Mouse (Mus musculus) megakaryocyte progenitor cell, adult 5-6 weeks (primary cell): Measurements from ENCODE around the gene Fxr2. TPM values are rescaled to one million over a fixed set of nuclear protein-coding genes. Genes with fewer than 3 reads are reported as not detected.

Source experiments
- ATAC-seq: replicated peaks from 2 replicates; pipeline ENCODE4 v1.8.0; 2016; ENCODE audit warnings: mild to moderate bottlenecking, moderate TSS enrichment, inconsistent platforms; ENCODE audit not compliant: poor library complexity
- total RNA-seq, 2 experiments: library from RNA; stranded (forward) in 1 of 2; stranded (reverse) in 1 of 2; fragments of 157-497, 149-512 nt in 1 of 2; fragments of 200-1000 nt in 1 of 2; gene quantifications; 2 replicates each; pipeline versions ENCODE4 v1.2.3 to v1.2.4; 2015 to 2017

Gene Fxr2
- total RNA-seq (2015): 27.3 and 43.5 TPM in 2 replicates
- 35.5 and 41.5 TPM in 2 replicates for total RNA-seq (2017)

DNA sequence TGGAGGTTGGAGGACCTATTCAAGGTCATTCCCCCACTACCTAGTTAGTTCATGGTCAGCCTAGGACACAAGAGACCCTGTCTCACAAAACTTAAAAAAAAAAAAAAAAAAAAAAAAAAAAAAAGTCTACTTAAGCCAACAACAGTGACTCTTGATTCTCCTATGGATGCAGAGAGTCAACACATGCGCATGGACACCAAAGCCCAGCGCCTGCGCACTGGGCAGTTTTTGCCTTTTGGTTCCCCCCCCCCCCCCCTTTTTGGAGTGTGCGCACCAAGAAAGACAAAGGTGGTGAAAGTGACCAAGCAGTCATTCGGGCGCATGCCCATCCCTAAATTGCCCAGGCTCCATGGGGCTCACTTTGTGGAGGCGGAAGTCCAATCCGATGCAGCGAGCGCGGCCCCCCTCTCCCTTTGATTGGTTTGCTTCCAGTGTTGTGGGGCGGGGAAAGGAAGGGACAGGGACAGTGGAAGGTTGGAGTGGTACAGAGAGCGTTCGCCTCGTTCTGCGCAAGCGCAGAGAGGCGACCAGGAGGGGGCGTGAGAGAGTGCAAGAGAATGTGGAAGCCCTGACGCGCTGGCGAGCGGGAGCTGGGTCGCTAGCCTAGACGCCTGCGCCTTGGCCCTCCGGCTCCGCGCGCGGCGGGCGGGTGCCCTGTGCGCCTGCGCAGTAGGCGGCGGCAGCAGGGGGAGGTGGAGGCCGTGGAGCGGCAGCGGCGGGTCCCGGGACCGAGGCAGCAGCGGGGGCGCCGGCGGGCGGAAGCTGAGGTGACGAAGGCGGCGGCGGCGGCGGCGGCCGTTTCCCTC, at the start of gene Fxr2:
Fxr2 (plus strand) TSS at position 707 of the 806 bp plus-strand sequence.
- ATAC-seq: peak; percentile 95

DNA sequence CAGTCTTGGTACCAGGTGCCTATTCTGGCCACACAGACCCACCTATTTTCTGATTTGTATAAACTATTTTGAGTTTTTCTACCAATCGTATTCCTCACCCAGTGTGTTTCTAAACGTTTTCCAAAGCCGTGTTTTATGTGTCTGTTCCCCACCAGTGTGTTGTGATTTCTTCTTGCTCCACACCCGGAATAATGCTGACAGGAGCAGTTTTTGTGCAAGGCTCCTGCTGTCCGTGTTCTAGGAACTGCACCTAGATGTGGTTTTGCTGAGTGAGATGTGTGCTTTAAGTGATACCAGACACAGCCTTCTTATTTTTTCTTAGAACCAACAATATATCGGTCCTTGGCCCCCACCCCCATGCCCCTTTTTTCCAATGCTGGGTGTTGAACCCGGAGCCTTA, 48.8 kb upstream of the Fxr2 start:
- ATAC-seq: no peak

DNA sequence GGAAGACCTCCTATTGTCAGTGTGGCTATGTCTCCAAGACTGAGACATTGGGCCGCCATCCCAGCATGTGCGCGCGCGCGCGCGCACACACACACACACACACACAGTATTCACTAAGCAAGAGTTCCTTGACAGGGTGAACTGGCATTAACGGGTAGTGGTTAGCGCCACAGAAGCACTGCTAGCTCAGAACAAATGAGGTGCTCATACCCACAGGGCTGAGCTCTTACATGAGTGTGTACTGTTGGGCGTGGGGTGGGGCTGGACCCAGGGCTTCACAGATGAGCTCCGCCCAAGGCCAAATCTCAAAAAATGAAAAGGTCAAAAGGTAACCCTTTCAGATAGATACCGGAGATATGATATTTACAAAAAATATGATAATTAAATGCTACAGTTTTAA, 47.9 kb upstream of the Fxr2 start:
- ATAC-seq: no peak

DNA sequence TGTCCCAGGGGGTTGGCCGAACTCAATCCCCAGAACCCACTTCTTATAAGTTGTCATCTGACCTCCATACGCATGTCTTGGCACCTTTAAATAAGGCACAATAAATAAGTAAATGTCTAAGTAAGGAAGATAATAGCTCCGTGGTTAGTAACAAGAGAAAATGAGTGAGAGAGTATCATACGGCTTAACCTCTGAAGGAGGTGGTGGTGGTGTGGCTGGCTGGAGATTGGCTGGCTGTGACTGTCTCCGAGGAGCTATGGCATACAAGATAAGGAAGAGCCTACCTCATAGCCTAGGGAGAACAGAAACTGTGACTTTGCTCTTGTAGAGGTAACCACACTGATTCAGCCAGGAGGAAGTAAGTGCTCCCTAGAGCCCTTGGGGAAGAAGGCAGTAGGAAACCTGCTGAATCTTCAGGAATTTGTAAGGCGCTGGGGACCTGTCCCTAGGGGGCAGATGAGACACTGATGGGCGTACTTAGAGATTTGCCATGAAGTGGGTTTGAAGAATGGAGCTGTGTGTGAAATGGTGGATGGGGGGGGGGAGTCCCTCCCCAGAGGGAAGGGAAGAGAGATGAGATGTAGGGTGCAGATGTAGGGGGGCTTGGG, 47.0 kb upstream of the Fxr2 start:
- ATAC-seq: peak; percentile 83

DNA sequence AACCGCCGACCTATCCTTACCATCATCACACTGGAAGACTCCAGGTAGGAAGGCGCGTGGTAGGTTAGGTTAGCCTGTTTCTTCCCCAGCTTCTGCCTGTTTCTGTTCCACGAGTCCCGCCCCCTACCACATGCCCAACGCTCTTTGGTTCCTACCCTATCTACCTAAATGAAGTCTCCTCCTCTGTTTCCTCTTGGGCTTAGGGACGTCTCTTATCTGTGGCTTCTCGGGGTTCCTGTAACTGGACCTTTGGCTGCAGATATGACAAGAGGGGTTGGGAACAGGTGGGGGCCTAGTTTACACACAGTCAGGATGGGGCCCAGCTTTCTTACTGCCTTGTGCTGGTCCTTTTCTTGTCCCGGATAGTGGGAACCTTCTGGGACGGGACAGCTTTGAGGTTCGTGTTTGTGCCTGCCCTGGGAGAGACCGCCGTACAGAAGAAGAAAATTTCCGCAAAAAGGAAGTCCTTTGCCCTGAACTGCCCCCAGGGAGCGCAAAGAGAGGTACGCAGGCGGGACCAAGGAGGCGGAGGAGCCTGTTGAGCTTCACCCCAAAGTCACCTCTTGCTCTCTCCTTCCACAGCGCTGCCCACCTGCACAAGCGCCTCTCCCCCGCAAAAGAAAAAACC, 43.5 kb upstream of the Fxr2 start:
- ATAC-seq: peak; percentile 52

DNA sequence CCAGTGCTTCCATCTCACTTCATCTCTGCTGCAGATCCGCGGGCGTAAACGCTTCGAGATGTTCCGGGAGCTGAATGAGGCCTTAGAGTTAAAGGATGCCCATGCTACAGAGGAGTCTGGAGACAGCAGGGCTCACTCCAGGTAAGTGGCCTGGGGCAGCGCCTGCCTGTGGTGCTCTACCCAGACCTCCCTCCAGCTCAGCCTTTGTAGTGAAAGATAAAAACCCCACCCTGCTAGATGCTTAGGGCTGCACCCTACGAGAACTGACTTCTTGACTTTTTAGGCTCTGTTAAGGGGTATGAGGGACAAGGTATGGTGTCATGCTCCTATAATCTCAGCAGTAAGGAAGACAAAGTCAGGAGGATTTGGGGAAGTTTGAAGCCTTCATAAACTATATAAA, 42.2 kb upstream of the Fxr2 start:
- ATAC-seq: no peak

DNA sequence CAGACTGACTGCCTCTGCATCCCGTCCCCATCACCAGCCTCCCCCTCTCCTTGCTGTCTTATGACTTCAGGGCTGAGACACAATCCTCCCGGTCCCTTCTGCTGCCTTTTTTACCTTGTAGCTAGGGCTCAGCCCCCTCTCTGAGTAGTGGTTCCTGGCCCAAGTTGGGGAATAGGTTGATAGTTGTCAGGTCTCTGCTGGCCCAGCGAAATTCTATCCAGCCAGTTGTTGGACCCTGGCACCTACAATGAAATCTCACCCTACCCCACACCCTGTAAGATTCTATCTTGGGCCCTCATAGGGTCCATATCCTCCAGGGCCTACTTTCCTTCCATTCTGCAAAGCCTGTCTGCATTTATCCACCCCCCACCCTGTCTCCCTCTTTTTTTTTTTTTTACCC, 41.4 kb upstream of the Fxr2 start:
- no peak for ATAC-seq

DNA sequence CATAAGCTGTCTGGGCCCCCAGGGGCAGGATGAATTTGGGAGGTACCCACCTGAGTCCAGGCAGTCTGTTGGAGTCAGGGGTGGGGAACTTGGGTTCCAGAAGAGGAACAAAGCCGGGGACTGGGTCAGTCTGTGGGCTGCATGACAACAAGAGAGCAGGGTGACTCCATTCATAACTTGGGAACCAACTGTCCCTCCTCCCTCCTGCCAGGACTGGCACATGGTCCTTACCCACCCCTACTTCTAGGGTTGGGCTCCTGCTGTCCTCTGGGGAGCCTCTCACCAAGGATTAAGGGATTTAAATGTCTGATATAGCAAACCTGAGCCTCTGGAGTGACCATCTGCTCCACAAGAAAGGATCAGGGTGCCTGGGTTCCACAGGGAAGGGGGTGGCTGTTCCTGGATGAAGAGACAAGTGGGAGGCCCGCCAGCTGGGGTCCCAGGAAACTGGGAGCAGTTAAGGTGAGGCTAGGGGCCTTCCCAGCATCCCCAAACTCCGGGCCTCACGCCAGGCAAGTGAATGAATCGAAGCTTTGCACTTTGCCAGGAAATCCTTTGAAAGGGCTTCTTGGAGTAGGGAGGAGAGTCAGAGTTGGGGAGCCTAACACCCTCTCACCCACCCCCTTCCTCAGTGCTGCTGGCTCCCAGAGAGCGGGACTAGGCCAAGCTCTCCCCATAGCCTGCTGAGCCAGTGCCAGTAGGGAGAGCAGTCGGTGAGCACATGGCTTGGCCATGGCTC, 40.7 kb upstream of the Fxr2 start:
- no peak for ATAC-seq

DNA sequence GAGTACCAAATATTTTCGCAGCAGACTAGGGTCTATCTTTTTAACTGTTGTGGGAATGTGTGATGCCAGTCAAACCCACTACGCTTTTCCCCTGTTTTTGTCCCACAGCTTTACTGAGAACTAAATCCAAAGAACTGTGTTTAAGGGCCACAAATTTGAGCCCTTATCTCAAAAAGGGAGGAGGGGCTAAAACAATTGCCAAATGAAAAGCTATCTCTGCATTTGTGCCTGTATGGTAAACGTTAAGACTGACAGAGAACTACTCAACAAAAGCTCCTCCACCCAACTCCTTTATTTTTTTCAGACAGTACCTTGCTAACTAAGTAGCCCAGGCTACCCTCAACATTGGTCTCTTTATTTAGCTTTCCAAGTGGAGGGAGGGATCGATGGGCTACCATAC, 40.0 kb upstream of the Fxr2 start:
- ATAC-seq: no peak

DNA sequence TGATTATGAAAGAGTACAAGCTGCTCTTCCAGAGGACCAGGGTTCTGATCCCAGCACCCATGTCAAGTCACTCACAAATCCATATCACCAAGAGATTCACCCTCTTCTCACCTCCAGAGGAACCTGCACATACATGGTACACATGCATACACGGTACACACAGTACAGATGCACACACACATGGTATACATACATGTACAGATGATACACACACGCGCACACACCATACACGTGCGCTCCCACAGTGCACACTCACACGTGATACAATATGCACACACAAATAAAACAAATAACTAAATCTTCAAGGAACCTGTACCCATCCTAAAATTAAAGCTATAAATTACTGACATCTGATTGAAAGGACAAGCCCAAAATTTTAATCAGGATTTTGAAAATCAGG, 37.9 kb upstream of the Fxr2 start:
- no peak for ATAC-seq

DNA sequence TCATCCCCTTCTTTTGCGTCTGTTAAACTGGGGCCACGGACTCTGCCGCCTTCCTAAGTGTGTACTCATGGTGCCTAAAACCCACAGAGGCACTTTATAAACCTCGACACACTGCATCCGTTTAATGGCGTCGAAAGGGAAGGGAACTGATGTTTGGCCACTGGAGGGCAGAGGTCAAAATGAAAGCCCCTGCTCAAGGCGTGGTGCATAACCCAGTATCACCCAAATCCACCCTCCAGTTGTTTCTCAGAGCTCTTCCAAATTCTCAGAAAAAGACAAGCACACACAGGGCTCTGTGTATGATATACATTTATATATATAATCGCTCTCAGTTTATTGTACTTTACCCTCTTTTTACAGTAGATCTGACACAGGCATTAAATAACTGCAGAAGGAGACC, 33.4 kb upstream of the Fxr2 start:
- peak; percentile 28; the same call in 1 of the 2 replicates for ATAC-seq

DNA sequence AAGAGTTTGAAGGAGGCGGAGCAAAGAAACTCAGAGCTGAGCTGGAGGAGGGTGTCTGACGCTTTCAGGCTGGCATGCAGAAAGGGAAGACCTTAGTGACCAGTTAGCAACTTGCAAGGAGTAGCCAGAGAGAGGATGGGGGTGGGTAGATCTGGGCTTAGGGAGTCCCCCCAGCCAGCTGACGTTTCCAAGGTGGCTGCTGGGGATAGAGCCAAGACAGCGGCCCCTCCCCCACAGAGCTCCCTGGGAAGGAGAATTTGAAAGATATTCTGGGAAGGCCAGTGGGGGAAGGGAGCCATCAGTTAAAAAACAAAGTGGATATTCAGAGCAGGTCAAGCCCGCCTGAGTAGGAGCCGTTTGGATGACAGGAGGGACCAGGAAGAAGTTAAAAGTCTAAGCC, 32.7 kb upstream of the Fxr2 start:
- ATAC-seq: no peak

DNA sequence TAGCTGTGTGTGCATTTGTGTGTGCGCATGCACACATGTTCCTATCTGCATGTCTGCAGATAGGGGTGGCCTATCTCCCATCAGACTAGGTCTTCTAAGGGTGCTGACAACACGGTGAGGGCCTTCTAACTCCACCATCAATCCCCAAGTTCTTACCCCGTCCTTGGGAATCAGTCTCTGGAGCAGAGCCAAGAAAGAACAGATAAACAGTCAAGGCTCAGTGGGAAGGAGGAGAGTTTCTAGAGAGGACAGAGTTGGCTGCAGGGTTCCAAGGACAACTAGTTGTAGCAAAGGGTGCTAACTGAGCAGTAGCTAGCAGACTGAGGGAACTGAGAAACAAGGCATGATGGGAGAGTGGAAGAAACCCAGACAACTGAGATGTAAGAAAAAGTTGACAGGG, 31.0 kb upstream of the Fxr2 start:
- ATAC-seq: no peak

DNA sequence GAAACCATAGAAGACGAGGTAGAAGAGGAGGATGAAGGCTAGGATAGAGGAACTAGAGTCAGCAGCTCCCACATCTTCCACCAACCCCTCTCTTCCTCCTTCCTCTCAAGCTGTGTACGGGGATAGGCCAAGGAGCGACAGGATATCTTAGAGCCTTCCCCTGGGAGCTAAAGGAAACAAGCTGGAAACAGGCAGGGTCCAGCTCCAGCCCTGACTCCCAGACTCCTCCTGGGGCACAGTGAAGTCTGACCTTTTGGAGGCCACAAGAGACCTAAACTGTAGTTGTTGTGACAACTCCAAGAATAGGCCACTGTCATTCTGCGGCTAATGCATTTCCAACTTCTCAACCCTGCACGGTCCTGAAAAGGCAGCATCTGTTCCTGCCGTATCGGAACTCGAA, 29.3 kb upstream of the Fxr2 start:
- ATAC-seq: no peak

DNA sequence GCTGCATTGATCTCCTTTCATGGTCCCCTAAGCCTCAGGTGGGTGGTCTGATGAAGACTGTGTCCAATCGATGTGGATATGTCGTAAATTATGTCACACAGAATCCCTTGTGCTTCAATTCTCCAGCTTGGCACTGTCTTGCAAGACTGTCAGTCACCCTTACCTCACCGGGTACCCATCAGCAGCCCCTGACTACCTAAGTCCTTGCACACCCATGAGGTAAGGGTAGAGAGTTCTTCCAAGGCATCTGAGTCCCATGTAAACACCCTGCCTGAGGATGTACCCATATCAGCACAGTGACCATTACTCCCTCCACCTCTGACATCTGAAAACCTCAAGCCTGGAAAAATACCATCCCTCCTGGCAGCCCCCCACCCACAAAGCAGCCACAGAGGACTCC, 28.4 kb upstream of the Fxr2 start:
- no peak for ATAC-seq

DNA sequence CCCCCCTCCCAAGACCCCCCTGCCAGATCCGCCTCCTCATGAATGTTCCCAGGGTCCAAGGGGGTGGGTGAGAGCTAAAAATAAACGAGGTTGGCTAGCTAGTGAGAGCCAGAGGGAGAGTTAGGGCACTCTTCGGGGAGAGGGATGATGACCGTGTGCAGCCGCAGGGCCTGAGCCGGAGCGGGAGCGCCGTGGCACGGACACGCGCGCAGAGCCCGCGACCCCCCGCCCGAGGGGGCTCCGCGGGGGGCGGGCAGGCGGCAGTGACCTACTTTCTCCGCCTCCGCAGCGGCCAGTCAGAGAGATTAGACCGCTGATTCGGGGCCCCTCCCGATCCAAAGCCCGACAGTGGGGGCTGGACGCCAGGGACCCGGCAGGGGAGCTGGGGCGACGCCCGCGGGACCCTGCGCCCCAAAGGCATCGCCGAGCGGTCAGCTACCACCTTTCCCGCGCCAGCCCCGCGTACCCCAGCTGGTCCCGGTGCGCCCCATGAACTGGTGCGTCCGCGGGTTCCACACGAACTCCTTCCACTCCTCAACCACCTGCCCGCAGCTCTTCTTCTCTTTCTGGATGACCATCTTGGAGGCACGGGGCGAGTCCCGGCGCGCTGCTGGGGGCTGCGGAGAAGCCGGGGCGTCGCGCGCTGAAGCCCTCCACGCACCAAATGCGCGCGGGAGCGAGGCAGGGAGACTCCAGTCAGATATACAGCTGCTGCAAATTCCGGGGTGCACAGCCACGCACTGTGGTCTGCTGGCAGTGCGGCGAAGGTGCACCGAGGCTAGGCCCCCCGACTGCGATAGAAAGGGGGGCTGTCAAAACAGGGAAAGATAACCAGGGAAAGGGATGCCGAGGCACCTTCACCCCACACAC, 27.8 kb upstream of the Fxr2 start:
- ATAC-seq: 0 out of 2 replicates have a peak, but pooled peaks have one; percentile 4

DNA sequence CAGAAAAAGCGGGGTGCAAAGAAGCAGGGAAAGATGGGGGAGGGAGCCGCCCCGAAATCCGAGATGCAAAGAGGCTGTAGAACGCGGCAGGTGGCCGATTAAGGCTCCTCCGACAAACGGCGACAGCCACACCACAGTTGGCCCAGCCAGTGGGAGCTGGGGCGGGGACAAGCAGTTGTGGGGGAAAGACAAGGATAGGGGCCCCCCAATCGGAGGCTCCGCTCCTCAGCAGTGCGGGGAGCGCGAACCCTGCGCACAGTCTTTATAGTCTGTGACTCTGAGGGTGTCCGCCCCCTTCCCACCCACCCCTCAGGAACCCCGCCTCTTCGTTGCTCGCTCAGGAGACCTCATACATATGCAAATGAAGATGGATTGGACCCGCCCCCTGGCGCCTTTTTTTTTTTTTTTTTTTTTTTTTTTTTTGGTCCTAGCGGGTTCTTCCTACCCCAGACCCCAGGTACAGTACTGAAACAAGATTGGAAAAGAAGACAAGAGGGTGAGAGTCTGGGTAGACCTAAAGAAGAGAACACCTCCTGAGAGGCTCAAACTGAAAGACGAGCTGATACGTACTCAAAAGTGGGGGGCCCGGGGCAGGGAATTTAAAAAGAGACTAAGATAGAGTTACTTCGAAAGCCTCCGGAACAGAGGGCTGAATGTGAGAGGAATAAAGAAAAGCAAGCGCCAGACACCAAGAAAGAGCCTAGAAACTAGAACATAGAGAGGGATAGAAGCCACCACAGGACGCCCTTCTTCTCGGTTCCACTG, 26.9 kb upstream of the Fxr2 start, which contains the start of gene Atp1b2:
Atp1b2 (minus strand) TSS at position 217 of the 765 bp plus-strand sequence.
- peak; percentile 82 for ATAC-seq

DNA sequence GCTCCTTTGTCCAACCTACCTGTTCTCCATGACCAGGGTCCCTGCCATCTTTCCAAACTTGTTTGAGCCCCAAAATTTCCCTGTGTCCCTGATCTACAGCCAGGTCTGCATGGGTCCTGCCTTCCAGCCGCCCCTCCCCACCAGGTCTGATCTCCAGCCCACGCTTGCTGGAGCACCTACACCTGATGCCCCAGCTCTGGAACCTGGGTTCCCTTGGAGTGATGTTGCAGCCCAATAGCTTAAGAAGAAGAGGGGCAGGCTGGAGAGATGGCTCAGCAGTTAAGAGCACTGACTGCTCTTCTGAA, 26.3 kb upstream of the Fxr2 start:
- ATAC-seq: no peak

DNA sequence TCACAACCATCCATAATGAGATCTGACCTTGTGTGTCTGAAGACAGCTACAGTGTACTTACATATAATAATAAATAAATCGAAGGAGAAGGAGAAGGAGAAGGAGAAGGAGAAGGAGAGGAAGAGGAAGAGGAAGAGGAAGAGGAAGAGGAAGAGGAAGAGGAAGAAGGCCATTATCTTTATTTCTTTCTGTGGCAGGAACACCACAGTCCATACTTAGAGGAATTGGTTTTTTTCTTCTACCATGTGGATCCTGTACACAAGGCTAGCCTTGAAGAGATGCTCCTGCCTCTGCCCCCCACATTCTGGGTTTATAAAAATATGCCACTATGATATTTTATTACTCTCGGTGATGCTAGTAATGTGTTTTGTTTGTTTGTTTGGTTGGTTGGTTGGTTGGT, 26.0 kb upstream of the Fxr2 start:
- no peak for ATAC-seq

DNA sequence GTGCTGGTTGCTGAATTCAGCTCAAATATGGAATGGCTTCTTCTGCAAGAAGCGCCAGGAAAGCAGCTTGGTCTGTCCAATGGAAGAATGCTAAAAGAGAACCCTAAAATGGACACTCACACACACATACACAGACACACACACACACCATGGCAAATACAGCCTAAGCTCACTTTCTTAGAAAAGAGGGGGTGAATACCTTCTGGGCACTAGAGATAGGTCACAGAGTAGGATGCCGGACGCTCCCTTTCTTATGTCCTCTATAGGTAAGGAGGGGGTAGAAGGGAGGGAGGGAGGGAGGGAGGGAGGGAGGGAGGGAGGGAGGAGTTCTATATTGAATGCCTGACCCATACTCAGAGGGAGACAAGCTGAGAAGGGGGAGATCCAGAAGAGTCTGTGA, 24.3 kb upstream of the Fxr2 start:
- no peak for ATAC-seq
